Mouse (Mus musculus) heart, postnatal 0 days (tissue): ENCODE measurements around the gene Prl2c5. TPM values are rescaled to one million over a fixed set of nuclear protein-coding genes. Genes with fewer than 3 reads are reported as not detected.
"Not testable (repeated sequence)": the region's sequence is repeated elsewhere in the genome, so short reads cannot be mapped to it uniquely, and the experiment has no call there.

Experiments used
- ATAC-seq: fragments of 200-750 bp; cut with Nextera tagmentation; 2 replicates; pipeline ENCODE4 v1.8.0; 2017; ENCODE audit warnings: low read depth, moderate number of reproducible peaks, moderate library complexity; ENCODE audit not compliant: insufficient read depth
- DNase-seq: peaks from one replicate; pipeline ENCODE4 v3.0.0-alpha.2; 2016; ENCODE audit warnings: low spot score
- H3K27ac ChIP-seq: fragments of 300-500 bp; sonication (generic); 2 replicates; pipeline ENCODE4 v1.5.1; 2014; ENCODE audit warnings: low read depth, mild to moderate bottlenecking
- H3K27me3 ChIP-seq: fragments of 300-500 bp; sonication (generic); 2 replicates; pipeline ENCODE4 v1.6.1; 2014; ENCODE audit warnings: low read length, mixed read lengths; ENCODE audit not compliant: control insufficient read depth, insufficient read depth
- H3K36me3 ChIP-seq: fragments of 300-500 bp; sonication (generic); replicated peaks from 2 replicates; pipeline ENCODE4 v1.6.1; 2014; ENCODE audit warnings: low read length, mixed read lengths; ENCODE audit not compliant: control insufficient read depth, insufficient read depth
- H3K4me1 ChIP-seq: fragments of 300-500 bp; sonication (generic); 2 replicates; pipeline ENCODE4 v1.6.1; 2014; ENCODE audit warnings: antibody characterized with exemption; ENCODE audit not compliant: control insufficient read depth, insufficient read depth
- H3K4me2 ChIP-seq: fragments of 300-500 bp; sonication (generic); 2 replicates; pipeline ENCODE4 v1.6.1; 2014; ENCODE audit warnings: low read depth, mild to moderate bottlenecking, low read length, moderate library complexity
- H3K4me3 ChIP-seq: fragments of 300-500 bp; sonication (generic); 2 replicates; pipeline ENCODE4 v1.5.1; 2014; ENCODE audit warnings: low read depth, low read length
- H3K9ac ChIP-seq: fragments of 300-500 bp; sonication (generic); replicated peaks from 2 replicates; pipeline ENCODE4 v1.6.1; 2014; ENCODE audit warnings: low read depth, low read length, mixed read lengths
- H3K9me3 ChIP-seq: fragments of 300-500 bp; sonication (generic); replicated peaks from 2 replicates; pipeline ENCODE4 v1.6.1; 2016; ENCODE audit warnings: low read length; ENCODE audit not compliant: control insufficient read depth
- WGBS: fragments of 180-500 bp; shearing (Covaris S2); extraction: QIAGEN DNeasy Blood & Tissue Kit; methylation state at CpG from one replicate; pipeline ENCODE4 v1.1.7; 2014; 5-methylcytosine and 5-hydroxymethylcytosine counted together
- polyA plus RNA-seq: library from polyadenylated mRNA; unstranded; fragments of >200 nt; fragmentation: Nextera tagmentation; extraction: Ambion mirVana; gene quantifications from 2 replicates; pipeline ENCODE4 v1.2.1, GENCODE M21; 2015
- total RNA-seq: library from RNA; depleted of rRNA; stranded (reverse); fragments of >200 nt; gene quantifications from 2 replicates; pipeline ENCODE4 v1.2.3, GENCODE M21; 2014; ENCODE audit warnings: low replicate concordance; rRNA removed

The Prl2c5 gene
- total RNA-seq = not detected in 2 replicates
- not detected in 2 replicates for polyA plus RNA-seq

DNA sequence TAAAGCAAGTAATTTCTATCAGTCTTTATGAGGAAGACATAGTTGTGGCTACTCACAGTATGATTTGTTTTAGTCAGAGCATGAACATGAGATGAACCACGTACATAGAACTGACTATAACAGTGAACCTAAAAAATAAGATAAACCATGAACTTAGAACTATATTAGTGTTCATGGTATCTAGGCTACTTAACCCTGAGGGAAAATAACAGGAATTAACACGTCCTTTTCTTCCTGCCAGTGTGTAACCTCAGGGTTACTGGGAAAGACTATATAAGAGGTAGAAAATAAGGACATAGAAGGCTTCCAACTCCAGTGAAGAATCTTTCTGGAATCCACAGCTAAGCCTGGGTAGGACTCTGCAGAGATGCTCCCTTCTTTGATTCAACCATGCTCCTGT is at the start of gene Prl2c5:
Gene Prl2c5, plus strand, starts transcription at position 301 of the 400 bp plus-strand sequence.
- H3K4me3 ChIP-seq, H3K36me3 ChIP-seq, H3K9me3 ChIP-seq, H3K4me2 ChIP-seq, ATAC-seq, H3K9ac ChIP-seq, DNase-seq, H3K27ac ChIP-seq, H3K27me3 ChIP-seq, H3K4me1 ChIP-seq: not testable (repeated sequence)
- 45% methylated on average over 2 of the region's 2 CpGs for WGBS

DNA sequence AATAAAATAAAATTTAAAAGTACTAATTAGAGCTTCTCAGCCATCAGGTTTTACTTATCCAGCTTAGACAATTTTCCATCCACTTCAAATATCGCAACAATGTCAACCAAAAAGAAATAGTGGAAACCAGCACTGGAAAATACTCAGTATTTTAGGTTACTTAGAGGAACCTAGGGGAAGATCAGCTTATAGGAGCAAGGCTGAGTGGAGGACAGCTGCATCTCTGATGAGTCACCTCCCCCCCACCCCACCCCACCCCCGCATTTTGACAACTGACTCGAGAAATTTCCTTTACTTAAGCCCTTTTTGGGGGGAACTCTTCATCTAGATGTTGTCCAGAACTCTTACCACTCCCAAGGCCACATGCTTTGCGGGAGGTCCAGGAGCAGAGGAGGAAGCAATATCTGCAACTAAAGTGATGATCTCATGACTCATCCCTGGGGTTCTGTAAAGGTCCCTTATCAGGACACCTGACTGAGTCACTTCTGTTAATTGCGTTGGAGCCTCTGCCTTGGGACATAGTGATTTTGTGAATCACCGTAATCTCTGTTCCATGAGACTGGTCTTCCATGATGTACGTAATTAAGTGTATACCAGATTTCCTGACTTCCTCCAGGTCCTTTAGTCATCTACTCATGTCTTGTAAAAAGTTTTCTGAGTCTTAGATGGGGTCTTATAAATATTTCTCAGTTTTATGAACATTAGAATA is 19.6 kb upstream of the Prl2c5 start:
- not testable (repeated sequence) for H3K36me3 ChIP-seq, H3K27me3 ChIP-seq, H3K9me3 ChIP-seq, H3K4me1 ChIP-seq, H3K9ac ChIP-seq, H3K4me3 ChIP-seq, H3K4me2 ChIP-seq, DNase-seq, ATAC-seq, H3K27ac ChIP-seq
- WGBS = 35% methylated on average over 3 of the region's 7 CpGs

DNA sequence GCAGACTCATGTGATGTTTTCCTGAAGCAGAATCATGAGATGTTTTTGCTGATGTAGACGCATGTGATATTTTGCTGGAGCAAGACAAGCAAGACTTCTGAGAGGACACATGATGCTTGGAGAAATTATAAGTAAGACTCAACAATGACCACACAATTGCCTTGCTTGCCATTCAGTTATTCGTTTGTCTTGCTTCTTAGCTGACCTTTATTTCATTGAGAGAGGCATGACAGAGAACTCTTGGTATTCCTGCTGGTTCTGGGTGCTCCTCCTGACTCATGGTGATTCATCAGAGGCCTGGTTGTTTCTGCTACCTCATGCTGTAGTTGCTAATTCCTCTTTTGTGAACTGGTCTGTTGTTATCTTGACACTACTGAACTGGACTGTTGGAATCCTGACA is 13.9 kb upstream of the Prl2c5 start:
- not testable (repeated sequence) for H3K9ac ChIP-seq, H3K4me1 ChIP-seq, H3K4me2 ChIP-seq, H3K27ac ChIP-seq, H3K36me3 ChIP-seq, H3K27me3 ChIP-seq, H3K4me3 ChIP-seq, DNase-seq, H3K9me3 ChIP-seq, ATAC-seq
- 57% methylated on average over 2 of the region's 2 CpGs for WGBS

DNA sequence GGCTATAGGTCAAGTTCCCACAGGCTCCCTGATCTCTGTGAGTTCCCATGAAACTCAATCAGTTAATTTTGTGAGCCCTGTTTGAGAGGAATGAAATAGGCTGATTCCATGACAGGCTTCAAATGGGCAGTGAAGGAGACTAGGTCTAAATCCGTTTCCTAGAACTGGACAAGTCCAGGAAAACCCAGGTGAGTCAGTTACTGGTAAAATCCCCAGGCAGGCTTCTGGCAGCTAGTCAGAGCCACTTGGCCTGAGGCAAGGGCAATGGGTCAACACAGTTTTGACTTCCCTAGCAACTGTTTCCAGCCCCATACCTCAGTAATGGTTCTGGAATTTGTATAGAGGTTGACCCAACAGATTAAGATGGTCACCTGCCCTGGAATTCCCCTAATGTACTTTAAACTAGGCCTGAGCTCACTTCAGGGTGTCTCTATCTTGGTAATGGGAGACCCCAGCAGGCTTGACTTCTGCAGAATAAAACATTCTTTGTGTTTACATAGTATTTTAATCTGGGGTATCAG is 8.8 kb upstream of the Prl2c5 start:
- not testable (repeated sequence) for H3K4me3 ChIP-seq, H3K27me3 ChIP-seq, H3K27ac ChIP-seq, H3K9me3 ChIP-seq, ATAC-seq, DNase-seq, H3K4me1 ChIP-seq, H3K4me2 ChIP-seq, H3K36me3 ChIP-seq, H3K9ac ChIP-seq
- 34% methylated on average over 1 of the region's 1 CpGs for WGBS

DNA sequence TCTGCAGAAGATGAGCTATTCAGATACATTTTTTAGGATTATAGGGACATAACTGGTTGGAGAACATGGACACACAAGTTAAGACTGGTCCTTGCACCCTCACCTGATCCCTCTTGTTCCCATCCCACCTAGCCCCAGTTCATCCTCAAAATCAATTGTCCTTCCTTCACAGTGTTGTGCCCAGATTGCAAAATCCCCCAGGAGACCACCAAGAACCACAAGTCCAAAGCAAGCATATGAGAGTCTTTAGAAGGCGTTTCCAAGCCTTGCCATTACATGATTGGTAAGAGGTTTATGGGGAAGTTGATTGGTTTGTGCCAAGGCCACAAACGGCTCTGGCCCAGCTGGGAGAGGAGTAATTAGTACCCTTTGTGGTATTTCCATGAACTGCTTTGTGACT is 6.8 kb upstream of the Prl2c5 start:
- H3K36me3 ChIP-seq, H3K4me1 ChIP-seq, H3K9ac ChIP-seq, DNase-seq, ATAC-seq, H3K27me3 ChIP-seq, H3K4me2 ChIP-seq, H3K4me3 ChIP-seq, H3K27ac ChIP-seq, H3K9me3 ChIP-seq: not testable (repeated sequence)
- WGBS = 50% methylated on average over 2 of the region's 2 CpGs

DNA sequence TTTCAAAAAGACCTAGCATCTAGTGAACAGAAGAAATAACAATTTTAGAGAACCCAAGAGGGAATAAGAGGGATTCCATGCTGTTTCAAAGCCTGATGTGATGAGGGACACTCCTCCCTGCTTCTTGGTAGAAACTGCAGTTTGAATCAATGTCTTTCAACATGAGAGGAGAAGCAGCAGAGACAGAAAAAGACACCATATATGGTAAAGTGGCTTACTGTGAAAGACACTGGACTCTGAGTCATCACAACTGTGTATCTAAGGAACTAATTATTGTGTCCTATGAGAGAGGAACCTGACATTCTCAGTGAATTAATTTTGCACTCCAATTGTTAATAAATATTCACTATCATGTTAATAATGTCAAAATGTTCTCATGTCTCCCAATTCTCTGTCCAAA is 28.7 kb downstream of the Prl2c5 start:
- not testable (repeated sequence) for H3K27ac ChIP-seq, ATAC-seq

DNA sequence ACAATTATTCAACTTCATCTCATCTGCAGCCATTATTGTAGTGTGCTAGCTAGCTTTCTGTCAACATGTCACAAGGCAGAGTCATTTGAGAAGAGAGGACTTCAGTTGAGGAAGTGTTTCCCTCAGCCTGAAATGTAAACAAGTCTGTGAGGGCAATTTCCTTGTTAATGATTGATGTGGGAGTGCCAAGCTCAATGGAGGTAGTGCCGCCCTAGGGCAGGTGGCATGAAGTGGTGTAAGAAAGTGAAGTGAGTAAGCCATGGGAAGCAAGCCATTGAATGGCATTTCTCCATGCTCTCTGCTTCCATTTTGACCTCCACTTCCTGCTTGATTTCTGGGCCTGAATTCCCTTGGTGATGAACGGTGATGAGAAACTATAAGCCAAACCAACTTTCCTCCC is 33.8 kb downstream of the Prl2c5 start:
- not testable (repeated sequence) for H3K4me1 ChIP-seq, ATAC-seq, H3K36me3 ChIP-seq, DNase-seq, H3K9me3 ChIP-seq, H3K4me2 ChIP-seq, H3K9ac ChIP-seq, H3K27ac ChIP-seq, H3K27me3 ChIP-seq, H3K4me3 ChIP-seq
- 68% methylated on average over 2 of the region's 2 CpGs for WGBS

More for the DNA sequence above, 28.7 kb downstream of the Prl2c5 start:
- H3K4me2 ChIP-seq, DNase-seq, H3K4me3 ChIP-seq, H3K9me3 ChIP-seq, H3K36me3 ChIP-seq, H3K27me3 ChIP-seq, H3K9ac ChIP-seq, H3K4me1 ChIP-seq: not testable (repeated sequence)

DNA sequence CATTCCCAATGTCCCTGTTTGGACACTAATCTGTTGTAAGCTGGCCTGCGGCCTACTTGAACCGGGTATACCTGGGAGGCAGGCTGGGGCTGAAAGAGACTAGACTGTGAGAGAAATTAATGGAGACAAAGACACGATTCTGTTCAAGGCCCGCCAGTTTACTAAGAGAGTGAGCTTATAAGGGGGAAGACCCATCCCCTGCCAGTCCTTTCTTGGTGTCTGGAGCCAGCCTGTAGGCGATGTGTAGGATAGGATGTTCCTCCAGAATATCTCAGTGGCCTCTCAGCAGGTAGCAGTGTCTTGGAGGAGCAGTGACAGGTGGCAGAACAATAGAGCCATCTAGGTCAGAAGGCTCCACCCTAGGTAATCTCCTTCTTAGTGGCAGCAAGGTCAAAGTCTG is 37.7 kb downstream of the Prl2c5 start:
- H3K4me1 ChIP-seq, H3K4me3 ChIP-seq, H3K4me2 ChIP-seq, H3K27ac ChIP-seq, H3K36me3 ChIP-seq, H3K9ac ChIP-seq, DNase-seq, H3K27me3 ChIP-seq, H3K9me3 ChIP-seq, ATAC-seq: not testable (repeated sequence)
- 66% methylated on average over 5 of the region's 5 CpGs for WGBS
